Mouse (Mus musculus): ENCODE results near the gene Osbpl6. TPM values are rescaled to one million over a fixed set of nuclear protein-coding genes. Genes with fewer than 3 reads are reported as not detected.

Gene Osbpl6
- polyA plus RNA-seq, 1 experiment from 2014 or later: 49.4 TPM

DNA sequence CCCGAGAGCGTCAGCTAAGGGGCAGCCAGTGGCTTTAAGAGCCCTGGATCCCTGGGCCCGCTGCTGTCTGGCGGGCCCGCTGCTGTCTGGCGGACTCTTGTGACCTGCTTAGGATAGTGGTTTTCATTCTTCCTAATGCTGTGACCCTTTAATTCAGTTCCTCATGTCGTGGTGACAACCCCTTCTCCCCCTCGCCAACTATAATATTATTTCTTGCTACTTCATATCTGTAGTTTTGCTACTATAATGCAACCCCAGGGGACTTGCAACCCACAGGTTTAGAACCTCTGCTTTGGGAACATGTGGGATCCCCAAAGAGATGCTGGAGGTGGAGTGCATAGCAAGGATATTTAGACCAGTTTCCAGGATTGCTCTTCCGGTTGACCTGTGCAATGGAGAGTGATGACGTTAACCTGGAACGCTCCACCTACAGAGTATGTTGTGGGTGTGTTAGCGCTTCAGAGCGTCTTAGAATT lies 242.4 kb downstream of the Osbpl6 start:
- Histone ChIP-seq H3K4me1 (ENCODE audit: control insufficient read depth, insufficient read depth, low read length) (peaks cover 8% of the 10 kb centered on the region), H3K9ac (replicated peaks; ENCODE audit: low read depth, low read length) (peak overlapping the region; percentile 81), H3K27ac (ENCODE audit: low read depth, low read length) (peak overlapping the region; percentile 91), H3K9me3 (ENCODE audit: control insufficient read depth, low read length) (no peaks in the 10 kb centered on the region), H3K4me2 (ENCODE audit: low read depth, low read length) (peak overlapping the region; percentile 44), H3K27me3 (ENCODE audit: control insufficient read depth, insufficient read depth, low read length) (no peaks in the 10 kb centered on the region), H3K4me3 (ENCODE audit: low read depth, low read length) (peak overlapping the region; percentile 79; the same call in 1 of the 2 replicates), H3K36me3 (ENCODE audit: control insufficient read depth, insufficient read depth, low read length) (no peaks in the 10 kb centered on the region)
- ATAC-seq (ENCODE audit: low read depth): peak; percentile 34; the same call in 1 of the 2 replicates
- 30% methylated on average over 13 of the region's 13 CpGs for WGBS

Small RNA genes lying within 50 kb of the gene (microRNA-seq; reads per million reads assigned to microRNA genes)
- gene Gm23164: not detected

Other genes starting within 250 kb of the Osbpl6 start
- gene Pde11a, start 67.7 kb upstream of the Osbpl6 start, polyA plus RNA-seq (2014; fragmentation: Nextera tagmentation; extraction: Ambion mirVana): 3.3 and 4.5 TPM in 2 replicates
- not detected in 2 replicates for gene Cyct, start 46.1 kb upstream of the Osbpl6 start, polyA plus RNA-seq (2014; fragmentation: Nextera tagmentation; extraction: Ambion mirVana)
- 15.4 and 17.8 TPM in 2 replicates for gene Rbm45, start 36.5 kb upstream of the Osbpl6 start, polyA plus RNA-seq (2014; fragmentation: Nextera tagmentation; extraction: Ambion mirVana)
- gene Prkra, start 241.5 kb downstream of the Osbpl6 start, polyA plus RNA-seq (2014; fragmentation: Nextera tagmentation; extraction: Ambion mirVana): 116 and 120 TPM in 2 replicates
- 0.73 and 0.92 TPM in 2 replicates for gene Pjvk, start 242.0 kb downstream of the Osbpl6 start, polyA plus RNA-seq (2014; fragmentation: Nextera tagmentation; extraction: Ambion mirVana)

Data from neural tube, embryonic 14.5 days (tissue).